Mouse (Mus musculus) cerebellum, adult 2 months (tissue): ENCODE measurements at regions not wholly inside any gene's neighbourhood (a gene's known extent, or its start where the extent isn't known, plus 50 kb on each side); places are given as distances from the start of the nearest gene placed in this dataset.

Experiments used
- CTCF ChIP-seq: fragments of 200-500 bp; IDR thresholded peaks from 2 replicates; pipeline ENCODE4 v1.5.1; 2011; ENCODE audit warnings: low read depth, mild to moderate bottlenecking, control low read depth, low read length, moderate library complexity, borderline replicate concordance; ENCODE audit not compliant: insufficient read depth
- POLR2A ChIP-seq: fragments of 200-500 bp; IDR thresholded peaks from 2 replicates; pipeline ENCODE4 v1.6.1; 2011; ENCODE audit warnings: low read length, control low read depth, borderline replicate concordance; ENCODE audit not compliant: insufficient read depth

- TF ChIP-seq CTCF (no peak), POLR2A (no peak)
Observed at GRCm38 (mm10) chr10:117541487-117541886, 87.8 kb upstream of the Cpm start.
